Mouse (Mus musculus): Measurements from ENCODE around the gene Irf2. TPM values are rescaled to one million over a fixed set of nuclear protein-coding genes. Genes with fewer than 3 reads are reported as not detected.
A peak's percentile ranks its signal among the peaks of the same experiment; 100 is the strongest.

Irf2 gene
- polyA plus RNA-seq, 1 experiment from 2014 or later = 23.1 TPM

- H3K4me1 ChIP-seq (ENCODE audit: insufficient read depth) = peaks cover 21% of the 10 kb centered on the region
- ATAC-seq (no peak), DNase-seq (no peak)
- H3K9me3 ChIP-seq (ENCODE audit: low read length) = 0 out of 2 replicates have a peak, but pooled peaks cover 4% of the 10 kb centered on the region
- H3K4me2 ChIP-seq (ENCODE audit: low read depth, low read length) = no peak overlapping the region
- peaks cover 8% of the 10 kb centered on the region; the same call in 1 of the 2 replicates for H3K36me3 ChIP-seq (replicated peaks; ENCODE audit: insufficient read depth, low read length)
- no peak overlapping the region for H3K27ac ChIP-seq (ENCODE audit: low read depth)
- TF ChIP-seq EP300 (IDR thresholded peaks at IDR 0.05; ENCODE audit: low read depth) = no peak
- no peak for TF ChIP-seq CTCF (IDR thresholded peaks at IDR 0.05; ENCODE audit: low read depth)
- 75% methylated on average over 11 of the region's 11 CpGs for WGBS (ENCODE audit: insufficient replicate concordance)
- H3K9ac ChIP-seq (replicated peaks) = no peak overlapping the region
- no peaks in the 10 kb centered on the region for H3K27me3 ChIP-seq (ENCODE audit: insufficient read depth, low read length)
- H3K4me3 ChIP-seq (ENCODE audit: low read depth, low read length) = no peak overlapping the region
Measured at GRCm38 (mm10) chr8:46735505-46735904, 4.0 kb upstream of the Irf2 start.

- Histone ChIP-seq H3K27me3 (ENCODE audit: insufficient read depth, low read length) (no peaks in the 10 kb centered on the region), H3K27ac (ENCODE audit: low read depth) (no peak overlapping the region), H3K36me3 (replicated peaks; ENCODE audit: insufficient read depth, low read length) (peaks cover 8% of the 10 kb centered on the region; the same call in 1 of the 2 replicates), H3K4me3 (ENCODE audit: low read depth, low read length) (no peak overlapping the region), H3K9me3 (ENCODE audit: low read length) (0 out of 2 replicates have a peak, but pooled peaks cover 4% of the 10 kb centered on the region), H3K4me2 (ENCODE audit: low read depth, low read length) (no peak overlapping the region), H3K4me1 (ENCODE audit: insufficient read depth) (peaks cover 21% of the 10 kb centered on the region), H3K9ac (replicated peaks) (no peak overlapping the region)
- 74% methylated on average over 3 of the region's 3 CpGs for WGBS (ENCODE audit: insufficient replicate concordance)
- ATAC-seq (no peak), DNase-seq (no peak)
- TF ChIP-seq CTCF (IDR thresholded peaks at IDR 0.05; ENCODE audit: low read depth) (peak; percentile 61), EP300 (IDR thresholded peaks at IDR 0.05; ENCODE audit: low read depth) (no peak)
Measured at GRCm38 (mm10) chr8:46736260-46736659, 3.3 kb upstream of the Irf2 start.

- Histone ChIP-seq H3K9ac (replicated peaks) (no peak overlapping the region), H3K4me3 (ENCODE audit: low read depth, low read length) (0 out of 2 replicates have a peak overlapping the region, but pooled peaks have one; percentile 93), H3K27ac (ENCODE audit: low read depth) (peak overlapping the region; percentile 99), H3K9me3 (ENCODE audit: low read length) (0 out of 2 replicates have a peak, but pooled peaks cover 4% of the 10 kb centered on the region), H3K36me3 (replicated peaks; ENCODE audit: insufficient read depth, low read length) (peaks cover 5% of the 10 kb centered on the region; the same call in 1 of the 2 replicates), H3K4me2 (ENCODE audit: low read depth, low read length) (peak overlapping the region; percentile 87), H3K27me3 (ENCODE audit: insufficient read depth, low read length) (no peaks in the 10 kb centered on the region), H3K4me1 (ENCODE audit: insufficient read depth) (peaks cover 26% of the 10 kb centered on the region)
- 50% methylated on average over 10 of the region's 10 CpGs for WGBS (ENCODE audit: insufficient replicate concordance)
- TF ChIP-seq EP300 (IDR thresholded peaks at IDR 0.05; ENCODE audit: low read depth) = peak; percentile 51; the same call in 1 of the 2 replicates
- TF ChIP-seq CTCF (IDR thresholded peaks at IDR 0.05; ENCODE audit: low read depth) = no peak
- no peak for DNase-seq
- no peak for ATAC-seq
Measured at GRCm38 (mm10) chr8:46737421-46737820, 2.1 kb upstream of the Irf2 start.

GRCm38 (mm10) chr8:46737907-46738306 is 1.6 kb upstream of the Irf2 start:
- peaks cover 5% of the 10 kb centered on the region; the same call in 1 of the 2 replicates for H3K36me3 ChIP-seq (replicated peaks; ENCODE audit: insufficient read depth, low read length)
- peak overlapping the region; percentile 87 for H3K4me2 ChIP-seq (ENCODE audit: low read depth, low read length)
- ATAC-seq (no peak), DNase-seq (peak; percentile 45)
- peak overlapping the region; percentile 93 for H3K4me3 ChIP-seq (ENCODE audit: low read depth, low read length)
- 0 out of 2 replicates have a peak, but pooled peaks cover 4% of the 10 kb centered on the region for H3K9me3 ChIP-seq (ENCODE audit: low read length)
- H3K9ac ChIP-seq (replicated peaks) = peak overlapping the region; percentile 99; the same call in 1 of the 2 replicates
- H3K27ac ChIP-seq (ENCODE audit: low read depth) = peak overlapping the region; percentile 99
- H3K4me1 ChIP-seq (ENCODE audit: insufficient read depth) = peaks cover 28% of the 10 kb centered on the region
- TF ChIP-seq EP300 (IDR thresholded peaks at IDR 0.05; ENCODE audit: low read depth) (no peak; the same call in 1 of the 2 replicates), CTCF (IDR thresholded peaks at IDR 0.05; ENCODE audit: low read depth) (no peak)
- no peaks in the 10 kb centered on the region for H3K27me3 ChIP-seq (ENCODE audit: insufficient read depth, low read length)
- 39% methylated on average over 3 of the region's 3 CpGs for WGBS (ENCODE audit: insufficient replicate concordance)

GRCm38 (mm10) chr8:46738601-46739000 is 931 bp upstream of the Irf2 start:
- peak overlapping the region; percentile 99 for H3K9ac ChIP-seq (replicated peaks)
- H3K27ac ChIP-seq (ENCODE audit: low read depth) = peak overlapping the region; percentile 99
- peak overlapping the region; percentile 87 for H3K4me2 ChIP-seq (ENCODE audit: low read depth, low read length)
- H3K4me3 ChIP-seq (ENCODE audit: low read depth, low read length) = peak overlapping the region; percentile 93
- TF ChIP-seq CTCF (IDR thresholded peaks at IDR 0.05; ENCODE audit: low read depth) (no peak), EP300 (IDR thresholded peaks at IDR 0.05; ENCODE audit: low read depth) (no peak)
- H3K9me3 ChIP-seq (ENCODE audit: low read length) = 0 out of 2 replicates have a peak, but pooled peaks cover 4% of the 10 kb centered on the region
- H3K36me3 ChIP-seq (replicated peaks; ENCODE audit: insufficient read depth, low read length) = peaks cover 5% of the 10 kb centered on the region; the same call in 1 of the 2 replicates
- H3K4me1 ChIP-seq (ENCODE audit: insufficient read depth) = peaks cover 33% of the 10 kb centered on the region
- WGBS (ENCODE audit: insufficient replicate concordance) = 16% methylated on average over 5 of the region's 5 CpGs
- no peak for ATAC-seq
- no peak for DNase-seq
- H3K27me3 ChIP-seq (ENCODE audit: insufficient read depth, low read length) = no peaks in the 10 kb centered on the region

GRCm38 (mm10) chr8:46739956-46740512 is 502 bp downstream of the Irf2 start:
- TF ChIP-seq EP300 (IDR thresholded peaks at IDR 0.05; ENCODE audit: low read depth) (no peak), CTCF (IDR thresholded peaks at IDR 0.05; ENCODE audit: low read depth) (no peak)
- peak overlapping the region; percentile 99 for H3K27ac ChIP-seq (ENCODE audit: low read depth)
- H3K36me3 ChIP-seq (replicated peaks; ENCODE audit: insufficient read depth, low read length) = peaks cover 5% of the 10 kb centered on the region; the same call in 1 of the 2 replicates
- peaks cover 40% of the 10 kb centered on the region for H3K4me1 ChIP-seq (ENCODE audit: insufficient read depth)
- no peaks in the 10 kb centered on the region for H3K27me3 ChIP-seq (ENCODE audit: insufficient read depth, low read length)
- H3K9me3 ChIP-seq (ENCODE audit: low read length) = 0 out of 2 replicates have a peak, but pooled peaks cover 4% of the 10 kb centered on the region
- H3K4me2 ChIP-seq (ENCODE audit: low read depth, low read length) = peak overlapping the region; percentile 87
- peak overlapping the region; percentile 93 for H3K4me3 ChIP-seq (ENCODE audit: low read depth, low read length)
- 0% methylated on average over 22 of the region's 22 CpGs for whole genome bisulfite sequencing (ENCODE audit: insufficient replicate concordance)
- DNase-seq (peak; percentile 46), ATAC-seq (peak; percentile 3; the same call in 1 of the 2 replicates)
- H3K9ac ChIP-seq (replicated peaks) = peak overlapping the region; percentile 99

Data from liver, postnatal 0 days (tissue).